Mouse (Mus musculus) neutrophil, adult 83 days (primary cell): ENCODE results near the gene Slc25a24. TPM values are rescaled to one million over a fixed set of nuclear protein-coding genes. Genes with fewer than 3 reads are reported as not detected.

ENCODE experiments used
- total RNA-seq, 2 experiments: library from RNA; stranded (reverse); gene quantifications; one replicate each; pipeline ENCODE4 v1.2.4; 2023

Gene Slc25a24
- total RNA-seq: 10 to 100 TPM; 65.3 to 77.7 TPM

DNA sequence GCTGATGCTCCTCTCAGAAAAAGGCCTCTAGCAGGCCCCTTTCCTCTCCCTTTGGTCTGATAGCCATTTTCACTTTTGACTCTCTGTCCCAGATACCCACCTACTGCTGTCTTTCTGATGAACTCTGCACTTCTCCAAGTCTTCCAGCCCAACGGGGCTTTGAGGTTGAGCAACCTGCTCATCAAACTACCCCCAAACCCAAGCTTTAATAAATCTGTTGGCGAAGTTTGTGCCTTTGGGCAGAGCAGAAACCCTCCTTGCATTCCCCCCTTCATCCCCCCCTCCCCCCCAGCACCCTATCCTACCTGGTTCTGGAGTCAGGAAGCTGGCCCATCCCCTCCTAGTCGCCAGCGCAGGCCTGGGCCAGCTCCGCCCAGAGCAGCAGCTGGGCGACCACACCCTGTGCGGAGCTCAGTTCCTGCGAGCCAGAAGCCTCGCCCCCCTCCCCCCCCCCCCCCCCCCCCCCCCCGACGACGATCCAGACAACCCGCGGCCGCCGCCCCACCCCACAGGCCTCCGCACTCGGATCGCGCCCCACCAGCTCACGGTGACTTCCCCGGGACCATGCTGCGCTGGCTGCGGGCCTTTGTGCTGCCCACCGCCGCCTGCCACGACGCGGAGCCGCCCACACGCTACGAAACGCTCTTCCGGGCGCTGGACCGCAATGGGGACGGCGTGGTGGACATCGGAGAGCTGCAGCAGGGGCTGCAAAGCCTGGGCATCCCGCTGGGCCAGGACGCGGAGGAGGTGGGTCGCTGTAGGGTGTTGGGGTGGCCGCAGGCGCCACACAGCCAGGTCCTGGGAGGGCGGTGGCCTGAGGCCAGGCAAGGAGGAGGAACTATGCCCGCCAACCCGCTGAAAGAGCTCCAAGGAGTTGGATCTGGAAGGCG is at the start of gene Slc25a24:
Gene Slc25a24 (plus strand): TSS at position 509 of the 890 bp plus-strand sequence.

DNA sequence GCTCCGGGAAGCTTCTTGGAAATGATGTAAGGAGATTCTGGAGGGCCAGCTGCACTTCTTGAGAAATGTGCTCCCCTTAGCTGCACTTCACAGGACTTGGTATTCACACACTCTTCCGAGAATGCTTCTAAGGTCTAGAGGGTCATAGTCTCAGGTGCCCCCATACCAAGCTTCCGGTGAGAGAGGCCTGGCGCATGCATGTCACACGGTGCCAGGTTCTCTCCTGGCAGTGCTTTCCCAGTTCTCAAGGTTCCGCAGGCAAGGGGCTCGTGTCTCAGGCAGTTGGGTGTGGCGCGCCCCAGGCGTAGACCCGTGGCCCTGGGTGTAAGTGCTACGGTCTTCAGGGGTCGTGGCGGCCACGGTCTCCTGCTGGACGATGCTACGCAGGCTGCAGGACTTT is 42.8 kb upstream of the Slc25a24 start, which contains the start of gene Slc25a54:
Gene Slc25a54 (plus strand): TSS at position 301 of the 400 bp plus-strand sequence.

Other genes with a start within 250 kb of the Slc25a24 start
- under 1 TPM in 1 of 2 experiments, not detected in 1; 0.22 TPM for gene Fndc7, start 233.1 kb upstream of the Slc25a24 start, total RNA-seq
- 10 to 100 TPM; 80.0 to 93.5 TPM for gene Prpf38b, start 211.4 kb upstream of the Slc25a24 start, total RNA-seq
- not detected for gene Henmt1, start 183.3 kb upstream of the Slc25a24 start, total RNA-seq
- gene Gm9857, start 182.7 kb upstream of the Slc25a24 start, total RNA-seq: not detected
- gene Fam102b, start 95.5 kb upstream of the Slc25a24 start, total RNA-seq: 10 to 100 TPM; 14.9 to 16.4 TPM
- not detected for gene Slc25a54, start 42.7 kb upstream of the Slc25a24 start, total RNA-seq
- gene Vav3, start 217.5 kb downstream of the Slc25a24 start, total RNA-seq: 10 to 100 TPM; 65.4 to 77.9 TPM